In the genomic region with DNA sequence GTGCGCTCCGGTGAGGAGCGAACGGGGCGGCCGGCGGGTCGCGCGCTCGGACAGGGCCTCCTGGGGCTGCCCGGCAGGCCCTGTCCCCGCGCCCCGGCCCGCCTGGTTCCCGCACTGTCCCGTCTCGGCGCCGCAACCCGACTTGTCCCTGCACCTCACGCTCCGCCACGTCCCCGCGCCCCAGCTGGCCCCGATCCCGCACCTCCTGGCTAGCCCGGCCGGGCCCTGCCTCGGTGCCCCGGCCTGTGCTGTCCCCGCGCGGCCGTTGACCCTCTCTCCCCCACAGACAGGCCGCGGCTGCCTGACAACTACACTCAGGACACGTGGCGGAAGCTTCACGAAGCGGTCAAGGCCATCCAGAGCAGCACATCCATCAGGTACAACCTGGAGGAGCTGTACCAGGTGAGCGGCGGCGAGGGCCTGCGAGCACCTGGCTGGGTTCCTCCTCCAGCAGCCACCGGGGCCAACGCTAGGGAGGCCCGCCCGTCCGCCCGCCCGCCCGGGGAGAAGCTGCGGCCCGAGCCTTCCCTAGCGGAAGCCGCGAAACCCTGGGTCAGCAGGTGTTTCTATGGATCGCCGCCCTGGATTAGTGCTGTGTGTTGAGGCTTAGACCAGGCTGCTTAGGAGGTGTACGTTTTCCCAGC, we compare ENCODE assay signal across 8 mouse cellular contexts. TPM values are rescaled to one million over a fixed set of nuclear protein-coding genes. Genes with fewer than 3 reads are reported as not detected.
DNase-seq lines count a peak whose midpoint lies in the region; ATAC-seq and TF ChIP-seq lines count a peak whose summit lies in the region.

No protein-coding gene starts in this region.

- peak; percentile 16; the same call in 1 of the 2 replicates for TF ChIP-seq CTCF in thymus, adult 2 months (IDR thresholded peaks at IDR 0.05; ENCODE audit: borderline replicate concordance, control insufficient read depth, extremely low read depth, insufficient read depth, low read length, poor library complexity)

- no peaks in the 10 kb centered on the region for H3K9me3 ChIP-seq in midbrain, embryonic 14.5 days (ENCODE audit: control insufficient read depth, low read length)

- H3K27me3 ChIP-seq in midbrain, embryonic 14.5 days (ENCODE audit: control insufficient read depth, insufficient read depth, low read length), result no peaks in the 10 kb centered on the region
- no peaks in the 10 kb centered on the region for H3K27me3 ChIP-seq in thymus, adult 2 months (ENCODE audit: control insufficient read depth, insufficient read depth, low read length)

- H3K27ac ChIP-seq in midbrain, embryonic 14.5 days (replicated peaks; ENCODE audit: low read depth, low read length), result peak overlapping the region; percentile 95
- no peak overlapping the region for H3K27ac ChIP-seq in thymus, adult 2 months (ENCODE audit: control insufficient read depth, insufficient read depth, low read length)

- DNase-seq in cerebellum, adult 8-10 months, result no peak
- peak; percentile 37 for DNase-seq in 416B (ENCODE audit: low read depth)
- DNase-seq in c-Kit-positive CD71-positive TER-119-positive erythroid progenitor cells, embryonic 14.5 days (ENCODE audit: low spot score), result peak; percentile 51
- DNase-seq in gastrocnemius, postnatal 4 days (ENCODE audit: low spot score in 2 of 2), result peak; percentile 59 to 71
- peak; percentile 26 to 31 for DNase-seq in left cerebral cortex, postnatal 14 days (ENCODE audit: low spot score in 2 of 2)
- DNase-seq in midbrain, embryonic 14.5 days, result peak; percentile 32
- no peak for DNase-seq in thymus, adult 2 months

- intact Hi-C loops in left cerebral cortex, postnatal 14 days (cut with DNase I), result loop anchor here (10.0 kb wide), 1 partner anchor 211 kb away; no protein-coding TSS in a partner anchor

- 1% methylated on average over 62 of the region's 63 CpGs for WGBS in midbrain, embryonic 14.5 days
- under 1% methylated on average over 62 of the region's 63 CpGs for WGBS in thymus, adult 2 months

- TF ChIP-seq POLR2A in thymus, adult 2 months (IDR thresholded peaks at IDR 0.05; ENCODE audit: control insufficient read depth, extremely low read depth, insufficient read depth, low read length, poor library complexity), result no peak

- H3K4me3 ChIP-seq in midbrain, embryonic 14.5 days (replicated peaks; ENCODE audit: low read depth, low read length), result peak overlapping the region; percentile 96
- peak overlapping the region; percentile 79 for H3K4me3 ChIP-seq in thymus, adult 2 months (ENCODE audit: control insufficient read depth, insufficient read depth, low read length)

- H3K36me3 ChIP-seq in midbrain, embryonic 14.5 days (ENCODE audit: control insufficient read depth, insufficient read depth, low read length), result 0 out of 2 replicates have a peak, but pooled peaks cover 2% of the 10 kb centered on the region
- no peaks in the 10 kb centered on the region for H3K36me3 ChIP-seq in thymus, adult 2 months (ENCODE audit: control insufficient read depth, insufficient read depth, low read length)

- peak overlapping the region; percentile 98 for H3K4me2 ChIP-seq in midbrain, embryonic 14.5 days (ENCODE audit: low read length)

- peak overlapping the region; percentile 89 for H3K9ac ChIP-seq in midbrain, embryonic 14.5 days (replicated peaks; ENCODE audit: low read length)

- peaks cover 17% of the 10 kb centered on the region for H3K4me1 ChIP-seq in midbrain, embryonic 14.5 days (ENCODE audit: control insufficient read depth, insufficient read depth, low read length)
- peaks cover 12% of the 10 kb centered on the region for H3K4me1 ChIP-seq in thymus, adult 2 months (replicated peaks; ENCODE audit: control insufficient read depth, insufficient read depth, low read length)

- peak; percentile 33 for ATAC-seq in cerebellum, adult (ENCODE audit: insufficient number of reproducible peaks, low FRiP score, low TSS enrichment)
- peak; percentile 53 for ATAC-seq in midbrain, embryonic 14.5 days (ENCODE audit: low FRiP score, low TSS enrichment)

RNA-seq across cellular contexts. Expression of a gene that starts 0.6 kb away (rescaled TPM):
- 100 to 1,000 TPM in 1 of 2 experiments, 10 to 100 TPM in 1; 99.9 to 112 TPM for total RNA-seq in gastrocnemius, postnatal 4 days (2021)
- 10 to 100 TPM; 56.2 to 59.6 TPM for total RNA-seq in left cerebral cortex, postnatal 14 days (2021)
- 49.9 and 76.6 TPM in 2 replicates for polyA plus RNA-seq in midbrain, embryonic 14.5 days (2014; fragmentation: Nextera tagmentation; extraction: Ambion mirVana)
- polyA plus RNA-seq in thymus, adult 2 months (2012; rRNA removed), result 36.3 and 49.1 TPM in 2 replicates

RNA-seq across cellular contexts. Expression of a gene that starts 0.8 kb away (rescaled TPM):
- total RNA-seq in gastrocnemius, postnatal 4 days (2021), result 10 to 100 TPM; 13.9 to 15.9 TPM
- 10 to 100 TPM; 26.6 to 29.0 TPM for total RNA-seq in left cerebral cortex, postnatal 14 days (2021)
- 31.1 and 39.7 TPM in 2 replicates for polyA plus RNA-seq in midbrain, embryonic 14.5 days (2014; fragmentation: Nextera tagmentation; extraction: Ambion mirVana)
- 42.2 and 49.9 TPM in 2 replicates for polyA plus RNA-seq in thymus, adult 2 months (2012; rRNA removed)

RNA-seq across cellular contexts. Expression of a gene that starts 45.3 kb away (rescaled TPM):
- under 1 TPM; 0.12 to 0.49 TPM for total RNA-seq in gastrocnemius, postnatal 4 days (2021)
- total RNA-seq in left cerebral cortex, postnatal 14 days (2021), result not detected
- polyA plus RNA-seq in midbrain, embryonic 14.5 days (2014; fragmentation: Nextera tagmentation; extraction: Ambion mirVana), result 1.4 TPM in 2 replicates
- polyA plus RNA-seq in thymus, adult 2 months (2012; rRNA removed), result 1.0 and 1.3 TPM in 2 replicates

RNA-seq across cellular contexts. Expression of a gene that starts 52.9 kb away (rescaled TPM):
- total RNA-seq in gastrocnemius, postnatal 4 days (2021), result 100 to 1,000 TPM; 265 to 276 TPM
- 100 to 1,000 TPM; 307 to 320 TPM for total RNA-seq in left cerebral cortex, postnatal 14 days (2021)
- 252 and 292 TPM in 2 replicates for polyA plus RNA-seq in midbrain, embryonic 14.5 days (2014; fragmentation: Nextera tagmentation; extraction: Ambion mirVana)
- 345 and 388 TPM in 2 replicates for polyA plus RNA-seq in thymus, adult 2 months (2012; rRNA removed)

Comparison
In these comparisons a context has a peak if more than half of its experiments do, and no peak if none do; other contexts are left out.
1. DNase-seq: peak in 416B (single experiment), c-Kit-positive CD71-positive TER-119-positive erythroid progenitor cells, embryonic 14.5 days (single experiment), gastrocnemius, postnatal 4 days (2 of 2), left cerebral cortex, postnatal 14 days (2 of 2) and midbrain, embryonic 14.5 days (single experiment); none in cerebellum, adult 8-10 months (single experiment) and thymus, adult 2 months (single experiment).